Mouse (Mus musculus) myocyte (in vitro differentiated cells): Measurements from ENCODE around the gene Zfp825.

Source experiments
- E2F4 ChIP-seq: IDR thresholded peaks from one replicate; pipeline ENCODE4 v1.6.1; 2011; ENCODE audit warnings: mild to moderate bottlenecking, control low read depth, moderate library complexity; ENCODE audit not compliant: insufficient read depth
- MAX ChIP-seq: IDR thresholded peaks from one replicate; pipeline ENCODE4 v1.6.1; 2011; ENCODE audit warnings: low read depth, mild to moderate bottlenecking, control low read depth
- MYOD1 ChIP-seq, 3 experiments: IDR thresholded peaks; one replicate each; pipeline ENCODE4 v1.6.1; 2011; ENCODE audit warnings: control low read depth in 2 of 3, low read depth in 2 of 3, mild to moderate bottlenecking in 2 of 3, moderate library complexity in 1 of 3; ENCODE audit not compliant: insufficient read length in 2 of 3, control insufficient read depth in 1 of 3
- POLR2A ChIP-seq: IDR thresholded peaks from one replicate; pipeline ENCODE4 v1.6.1; 2011; ENCODE audit warnings: low read depth, mild to moderate bottlenecking, control low read depth, moderate library complexity; ENCODE audit not compliant: insufficient read length
- USF1 ChIP-seq: IDR thresholded peaks from one replicate; pipeline ENCODE4 v1.6.1; 2011; ENCODE audit warnings: low read depth, mild to moderate bottlenecking, control low read depth, moderate library complexity

GRCm38 (mm10) chr13:74439895-74440294 is 53.9 kb downstream of the Zfp825 start:
- TF ChIP-seq E2F4 (no peak), MAX (no peak), POLR2A (no peak), USF1 (no peak), MYOD1 (IDR thresholded peaks at IDR 0.05; ENCODE audit: control insufficient read depth in 1 of 3, insufficient read length in 2 of 3, low read depth in 2 of 3) (no peak)
